Mouse (Mus musculus) liver, adult 2 months (tissue): ENCODE results near the gene Csde1.

Experiments used
- CTCF ChIP-seq: fragments of 200-500 bp; IDR thresholded peaks from 2 replicates; pipeline ENCODE4 v1.5.1; 2011; ENCODE audit warnings: low read depth, low read length, control low read depth
- POLR2A ChIP-seq: fragments of 200-500 bp; IDR thresholded peaks from 2 replicates; pipeline ENCODE4 v1.6.1; 2011; ENCODE audit warnings: low read length, control low read depth; ENCODE audit not compliant: insufficient read depth; ENCODE audit errors: extremely low read depth

DNA sequence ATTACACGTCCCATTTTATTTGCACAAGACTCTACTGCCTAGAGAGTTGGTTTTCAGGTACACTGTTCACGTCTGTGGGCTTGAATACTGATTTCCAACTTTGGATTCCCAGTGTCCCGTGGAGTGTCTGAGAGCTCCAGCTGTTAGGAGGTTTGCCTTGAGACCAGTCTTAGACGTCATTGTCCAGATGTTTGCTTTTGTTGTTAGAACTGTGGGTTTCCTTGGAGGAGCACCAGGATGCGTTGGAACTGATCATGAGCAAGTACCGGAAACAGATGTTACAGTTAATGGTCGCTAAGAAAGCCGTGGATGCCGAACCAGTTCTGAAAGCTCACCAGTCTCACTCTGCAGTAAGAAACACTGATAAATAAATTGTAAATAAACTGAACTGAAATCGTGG is 23.2 kb upstream of the Csde1 start:
- TF ChIP-seq CTCF, result no peak
- no peak for TF ChIP-seq POLR2A
